In genomic region chr16:45684815-45685214, GRCm38 (mm10) we compare ENCODE assay signal across 9 mouse cellular contexts. TPM values are rescaled to one million over a fixed set of nuclear protein-coding genes. Genes with fewer than 3 reads are reported as not detected.
DNase-seq lines count a peak whose midpoint lies in the region; ATAC-seq lines count a peak whose summit lies in the region.
"Had no signal": no experiment of that assay in that cellular context is flagged by ENCODE, and none has a peak within 500 bp of the region (broad histone marks: within the 10 kb centered on the region; RNA-seq: fewer than 3 reads in every experiment).

No protein-coding gene starts in this region.

- H3K36me3 ChIP-seq in forebrain, embryonic 14.5 days (ENCODE audit: control insufficient read depth, insufficient read depth, low read length): no peaks in the 10 kb centered on the region

- H3K27me3 ChIP-seq in forebrain, embryonic 14.5 days (replicated peaks; ENCODE audit: control insufficient read depth, insufficient read depth, low read length): no peaks in the 10 kb centered on the region

- DNase-seq in heart, adult 8-10 months (ENCODE audit: low spot score): peak; percentile 58
- no peak for DNase-seq in heart, adult 11 months
- peak; percentile 3 to 8 for DNase-seq in CD8-positive naive resting alpha-beta T cell, adult 2 months (ENCODE audit: low read depth in 2 of 2, low spot score in 2 of 2)
- peak; percentile 77 for DNase-seq in brain, adult 2 months (ENCODE audit: low read depth, low spot score)
- DNase-seq in forebrain, embryonic 14.5 days (ENCODE audit: low spot score): peak; percentile 70
- DNase-seq in kidney, postnatal 10 days: peak; percentile 88
- peak; percentile 82 for DNase-seq in lung, postnatal 10 days
- peak; percentile 33 to 75 for DNase-seq in spleen, postnatal 10 days (ENCODE audit: low spot score in 2 of 2)

- no peaks in the 10 kb centered on the region for H3K4me1 ChIP-seq in forebrain, embryonic 14.5 days (ENCODE audit: control insufficient read depth, insufficient read depth, low read length)
- H3K4me1 ChIP-seq: megakaryocyte, embryonic 14.5 days had no signal

- H3K27ac ChIP-seq in forebrain, embryonic 14.5 days (ENCODE audit: low read depth, low read length): no peak overlapping the region

- H3K4me3 ChIP-seq in forebrain, embryonic 14.5 days (ENCODE audit: low read depth, low read length): no peak overlapping the region
- H3K4me3 ChIP-seq: megakaryocyte, embryonic 14.5 days had no signal

- peak; percentile 62; the same call in 1 of the 2 replicates for ATAC-seq in forebrain, embryonic 14.5 days

- H3K4me2 ChIP-seq in forebrain, embryonic 14.5 days (ENCODE audit: low read length): no peak overlapping the region

- 15% methylated on average over 8 of the region's 8 CpGs for WGBS in forebrain, embryonic 14.5 days

- no peaks in the 10 kb centered on the region for H3K9me3 ChIP-seq in forebrain, embryonic 14.5 days (replicated peaks; ENCODE audit: control insufficient read depth, low read length)
- H3K9me3 ChIP-seq: megakaryocyte, embryonic 14.5 days had no signal

- no peak overlapping the region for H3K9ac ChIP-seq in forebrain, embryonic 14.5 days (ENCODE audit: low read length)

RNA-seq across cellular contexts. Expression of gene Tmprss7, which starts 8.6 kb away (rescaled TPM):
- not detected for total RNA-seq in heart, adult 8-10 months (2022)
- polyA plus RNA-seq in forebrain, embryonic 14.5 days (2014; fragmentation: Nextera tagmentation; extraction: Ambion mirVana): 0.41 and 0.73 TPM in 2 replicates

RNA-seq across cellular contexts. Expression of gene BC016579, which starts 30.9 kb away (rescaled TPM):
- not detected for total RNA-seq in heart, adult 8-10 months (2022)
- polyA plus RNA-seq in forebrain, embryonic 14.5 days (2014; fragmentation: Nextera tagmentation; extraction: Ambion mirVana): not detected in 2 replicates

RNA-seq across cellular contexts. Expression of gene Tagln3, which starts 39.6 kb away (rescaled TPM):
- total RNA-seq in heart, adult 8-10 months (2022): under 1 TPM in 3 of 4 experiments, not detected in 1; 0.60 to 0.98 (median 0.78) TPM
- 538 and 598 TPM in 2 replicates for polyA plus RNA-seq in forebrain, embryonic 14.5 days (2014; fragmentation: Nextera tagmentation; extraction: Ambion mirVana)

RNA-seq across cellular contexts. Expression of gene Abhd10, which starts 57.9 kb away (rescaled TPM):
- 10 to 100 TPM; 16.5 to 20.8 (median 17.1) TPM for total RNA-seq in heart, adult 8-10 months (2022)
- 38.4 and 41.2 TPM in 2 replicates for polyA plus RNA-seq in forebrain, embryonic 14.5 days (2014; fragmentation: Nextera tagmentation; extraction: Ambion mirVana)
